Mouse (Mus musculus) limb, embryonic 12.5 days (tissue): ENCODE data around the gene T2. TPM values are rescaled to one million over a fixed set of nuclear protein-coding genes. Genes with fewer than 3 reads are reported as not detected.

Source experiments
- polyA plus RNA-seq: library from polyadenylated mRNA; unstranded; fragments of >200 nt; fragmentation: Nextera tagmentation; extraction: Ambion mirVana; gene quantifications from 2 replicates; pipeline ENCODE4 v1.2.1, GENCODE M21; 2016

T2 gene
- polyA plus RNA-seq, 1 experiment from 2014 or later = 1.4 TPM

Other genes starting within 250 kb of the T2 start
- gene Gm49673, start 208.2 kb upstream of the T2 start, polyA plus RNA-seq = 0.24 TPM in 1 of 2 replicates, not detected in the other
- gene Rnaset2a, start 207.9 kb upstream of the T2 start, polyA plus RNA-seq = 21.4 and 25.2 TPM in 2 replicates
- 46.1 and 49.8 TPM in 2 replicates for gene Fgfr1op, start 190.5 kb upstream of the T2 start, polyA plus RNA-seq
- gene Ccr6, start 119.9 kb upstream of the T2 start, polyA plus RNA-seq = not detected in 2 replicates
- gene Mpc1, start 73.1 kb upstream of the T2 start, polyA plus RNA-seq = 106 and 119 TPM in 2 replicates
- gene Sft2d1, start 44.9 kb upstream of the T2 start, polyA plus RNA-seq = 58.7 and 62.4 TPM in 2 replicates
- 0.54 and 0.60 TPM in 2 replicates for gene Prr18, start 18.5 kb upstream of the T2 start, polyA plus RNA-seq
- gene T, start 78.4 kb downstream of the T2 start, polyA plus RNA-seq = 0.83 and 1.5 TPM in 2 replicates
- 2.4 and 4.4 TPM in 2 replicates for gene Pde10a, start 169.4 kb downstream of the T2 start, polyA plus RNA-seq
- not detected in 2 replicates for gene Gm17087, start 211.0 kb downstream of the T2 start, polyA plus RNA-seq